Mouse (Mus musculus): ENCODE measurements around the gene Gfy.

- no peak for TF ChIP-seq CTCF (IDR thresholded peaks at IDR 0.05; ENCODE audit: extremely low read depth, insufficient read depth, insufficient read length, insufficient replicate concordance)
- TF ChIP-seq POLR2A (IDR thresholded peaks at IDR 0.05; ENCODE audit: low read depth, low read length), result no peak
Observed at GRCm38 (mm10) chr7:45141319-45141718, 38.0 kb downstream of the Gfy start.

All from spleen, adult 2 months (tissue).